Mouse (Mus musculus) midbrain, embryonic 10.5 days (tissue): ENCODE results near the gene Moap1. TPM values are rescaled to one million over a fixed set of nuclear protein-coding genes. Genes with fewer than 3 reads are reported as not detected.

Experiments
- DNase-seq: peaks from one replicate; pipeline ENCODE4 v3.0.0-alpha.2; 2017; ENCODE audit warnings: low spot score
- H3K27ac ChIP-seq: fragments of 300-500 bp; sonication (generic); replicated peaks from 2 replicates; pipeline ENCODE4 v1.5.1; 2016; ENCODE audit warnings: mild to moderate bottlenecking
- H3K27me3 ChIP-seq: fragments of 300-500 bp; sonication (generic); 2 replicates; pipeline ENCODE4 v1.6.1; 2016; ENCODE audit warnings: low read depth, mild to moderate bottlenecking; ENCODE audit not compliant: poor library complexity, severe bottlenecking
- H3K36me3 ChIP-seq: fragments of 300-500 bp; sonication (generic); 2 replicates; pipeline ENCODE4 v1.6.1; 2016; ENCODE audit warnings: mild to moderate bottlenecking, moderate library complexity
- H3K4me1 ChIP-seq: fragments of 300-500 bp; sonication (generic); 2 replicates; pipeline ENCODE4 v1.6.1; 2016
- H3K4me3 ChIP-seq: fragments of 300-500 bp; sonication (generic); 2 replicates; pipeline ENCODE4 v1.5.1; 2016; ENCODE audit warnings: mild to moderate bottlenecking, moderate library complexity
- H3K9me3 ChIP-seq: fragments of 300-500 bp; sonication (generic); replicated peaks from 2 replicates; pipeline ENCODE4 v1.6.1; 2016; ENCODE audit warnings: mild to moderate bottlenecking
- WGBS: fragments of 180-500 bp; shearing (Covaris S2); methylation state at CpG from one replicate; pipeline ENCODE4 v1.1.7; 2016; 5-methylcytosine and 5-hydroxymethylcytosine counted together
- polyA plus RNA-seq: library from polyadenylated mRNA; unstranded; fragments of >200 nt; fragmentation: Nextera tagmentation; extraction: Ambion mirVana; gene quantifications from 2 replicates; pipeline ENCODE4 v1.2.1, GENCODE M21; 2016

Moap1 gene
- polyA plus RNA-seq, 1 experiment from 2014 or later = 38.4 TPM

DNA sequence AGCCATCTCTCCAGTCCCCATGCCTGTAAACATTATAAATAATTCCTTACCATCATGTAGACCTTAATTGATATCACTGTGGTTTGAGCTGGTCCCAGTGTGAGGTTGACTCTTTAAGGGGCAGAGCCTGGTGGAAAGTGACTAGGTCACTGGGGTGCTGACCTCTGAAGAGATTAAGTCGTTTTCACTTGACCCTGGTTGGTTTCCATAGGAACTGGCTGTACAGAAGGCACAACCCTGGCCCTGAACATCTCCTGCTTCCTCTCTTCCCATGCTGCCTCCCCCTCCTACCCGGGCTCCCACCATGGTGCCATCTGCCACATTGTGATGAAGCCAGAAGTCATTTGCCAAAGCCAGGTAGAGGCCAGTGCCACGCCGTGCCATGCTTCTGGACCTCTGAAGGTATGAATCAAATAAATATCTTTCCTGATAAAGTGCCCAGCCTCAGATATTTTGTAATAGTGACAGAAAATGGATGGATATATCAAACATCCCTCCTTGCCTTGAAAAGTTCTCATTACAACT, 32.5 kb downstream of the Moap1 start:
- WGBS = 49% methylated on average over 4 of the region's 4 CpGs
- Histone ChIP-seq H3K4me3 (no peak overlapping the region), H3K9me3 (no peaks in the 10 kb centered on the region), H3K27ac (no peak overlapping the region), H3K36me3 (no peaks in the 10 kb centered on the region), H3K4me1 (peaks cover 26% of the 10 kb centered on the region), H3K27me3 (peaks cover 27% of the 10 kb centered on the region)
- DNase-seq = peak; percentile 44

DNA sequence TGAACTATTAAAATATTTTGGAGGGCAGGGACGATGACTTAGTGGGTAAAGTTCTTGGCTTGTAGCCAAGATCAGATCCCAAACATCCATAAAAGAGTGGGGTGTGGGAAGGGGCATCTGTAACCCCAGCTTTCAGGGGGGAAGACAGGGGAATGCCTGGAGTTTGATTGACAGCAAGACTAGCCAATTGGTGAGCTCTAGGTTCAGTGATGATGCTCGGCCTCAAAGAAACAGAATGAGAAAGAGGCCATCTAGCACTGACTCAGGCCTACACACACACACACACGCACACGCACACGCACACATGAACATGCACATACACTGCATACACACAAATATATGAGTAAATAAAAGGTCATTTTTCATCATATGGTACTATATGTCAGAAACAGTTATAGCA, 33.6 kb downstream of the Moap1 start:
- Histone ChIP-seq H3K27me3 (peaks cover 27% of the 10 kb centered on the region), H3K27ac (no peak overlapping the region), H3K4me3 (no peak overlapping the region), H3K36me3 (no peaks in the 10 kb centered on the region), H3K4me1 (peaks cover 35% of the 10 kb centered on the region), H3K9me3 (no peaks in the 10 kb centered on the region)
- DNase-seq = no peak
- 90% methylated on average over 5 of the region's 5 CpGs for WGBS

DNA sequence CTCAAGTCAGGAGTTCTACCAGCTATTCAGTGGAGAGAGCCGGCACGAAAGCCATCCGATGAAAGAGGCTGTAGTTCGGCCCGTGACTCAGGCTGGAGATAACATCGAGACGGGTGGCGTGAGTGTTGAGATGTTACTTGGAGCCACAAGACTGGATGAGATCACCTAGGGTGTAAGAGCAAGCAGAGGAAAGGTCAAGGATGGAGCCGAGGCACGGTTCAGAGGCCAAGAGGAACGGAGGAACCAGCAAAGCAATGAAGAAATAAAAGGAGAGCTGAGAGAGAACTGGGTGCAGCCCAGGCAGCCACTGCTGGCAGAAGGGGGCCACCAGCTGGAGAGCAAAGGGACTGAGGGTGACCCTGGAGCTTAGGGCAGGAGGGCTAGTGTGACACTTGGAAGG, 35.2 kb downstream of the Moap1 start:
- Histone ChIP-seq H3K27me3 (peaks cover 36% of the 10 kb centered on the region), H3K9me3 (no peaks in the 10 kb centered on the region), H3K4me1 (peaks cover 50% of the 10 kb centered on the region), H3K27ac (no peak overlapping the region), H3K36me3 (no peaks in the 10 kb centered on the region), H3K4me3 (no peak overlapping the region)
- 81% methylated on average over 11 of the region's 11 CpGs for WGBS
- DNase-seq = no peak

DNA sequence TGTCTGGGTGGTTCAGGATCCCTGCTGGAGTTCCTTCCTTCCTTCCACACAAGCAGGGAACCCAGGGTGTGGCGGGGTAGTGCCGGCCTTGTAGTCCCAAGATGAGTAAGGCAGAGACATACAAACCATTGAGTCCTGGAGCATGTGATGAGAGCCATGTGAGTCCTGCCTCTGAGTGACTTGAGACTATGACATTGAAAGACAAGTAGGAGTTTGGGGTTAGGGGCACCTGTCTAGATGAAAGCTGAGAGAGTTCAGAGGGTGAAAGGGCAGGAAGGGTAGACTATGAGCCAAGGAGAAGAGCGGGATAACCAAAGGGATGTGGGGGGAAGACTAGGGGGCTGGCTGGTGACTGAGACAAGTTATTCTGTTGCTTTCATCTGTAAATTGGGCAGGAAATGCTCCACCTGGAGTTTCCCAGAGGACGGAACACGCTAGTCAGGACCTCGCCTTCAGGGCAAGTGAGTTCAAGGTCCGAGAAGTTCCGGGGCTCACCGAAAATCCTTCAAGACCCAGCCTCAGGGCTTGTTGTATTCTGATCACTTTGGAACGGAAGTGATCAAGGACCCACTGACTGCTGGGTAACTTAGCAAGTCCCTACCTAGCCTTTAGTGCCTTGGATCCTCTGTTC, 36.5 kb downstream of the Moap1 start:
- Histone ChIP-seq H3K4me1 (peaks cover 62% of the 10 kb centered on the region), H3K4me3 (no peak overlapping the region), H3K27me3 (peaks cover 36% of the 10 kb centered on the region), H3K36me3 (no peaks in the 10 kb centered on the region), H3K9me3 (no peaks in the 10 kb centered on the region), H3K27ac (no peak overlapping the region)
- no peak for DNase-seq
- 90% methylated on average over 10 of the region's 10 CpGs for WGBS

DNA sequence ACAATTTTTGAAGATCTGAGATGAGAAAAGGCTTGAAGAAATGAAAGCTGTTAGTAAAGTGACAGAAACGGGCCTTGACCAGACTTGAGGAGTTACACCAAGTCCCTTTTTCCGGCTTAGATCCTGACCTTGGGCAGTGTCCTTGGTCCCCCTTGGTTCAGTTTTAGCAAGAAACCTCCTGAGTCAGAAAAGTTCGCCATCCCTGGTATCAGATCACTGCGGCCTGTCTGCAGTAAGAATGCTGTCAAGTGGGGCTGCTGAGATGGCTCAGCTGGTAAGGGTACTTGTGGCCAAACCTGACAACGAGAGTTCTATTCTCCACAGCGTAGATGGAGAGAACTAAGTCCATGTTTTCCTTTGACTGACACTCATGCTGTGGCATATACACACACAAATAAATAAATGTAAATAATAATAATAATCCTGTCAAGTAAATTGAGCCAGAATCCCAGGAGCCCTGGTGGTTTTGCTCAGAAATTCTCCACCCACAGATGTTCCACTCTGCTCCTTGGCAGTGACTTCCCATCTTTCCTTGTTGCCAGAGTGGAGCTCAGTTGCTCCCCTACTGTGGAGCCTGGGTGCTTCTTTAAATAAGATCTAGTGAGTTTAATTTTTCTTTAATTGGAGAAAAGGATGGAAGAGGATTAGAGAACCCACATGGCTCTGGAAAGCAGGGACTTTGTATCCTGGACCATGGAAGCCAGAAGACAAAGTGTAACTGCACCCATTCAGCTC, 37.4 kb downstream of the Moap1 start:
- Histone ChIP-seq H3K4me3 (peak overlapping the region; percentile 84), H3K36me3 (no peaks in the 10 kb centered on the region), H3K27me3 (peaks cover 36% of the 10 kb centered on the region), H3K9me3 (no peaks in the 10 kb centered on the region), H3K4me1 (peaks cover 64% of the 10 kb centered on the region), H3K27ac (peak overlapping the region; percentile 92; the same call in 1 of the 2 replicates)
- 83% methylated on average over 6 of the region's 6 CpGs for WGBS
- no peak for DNase-seq

DNA sequence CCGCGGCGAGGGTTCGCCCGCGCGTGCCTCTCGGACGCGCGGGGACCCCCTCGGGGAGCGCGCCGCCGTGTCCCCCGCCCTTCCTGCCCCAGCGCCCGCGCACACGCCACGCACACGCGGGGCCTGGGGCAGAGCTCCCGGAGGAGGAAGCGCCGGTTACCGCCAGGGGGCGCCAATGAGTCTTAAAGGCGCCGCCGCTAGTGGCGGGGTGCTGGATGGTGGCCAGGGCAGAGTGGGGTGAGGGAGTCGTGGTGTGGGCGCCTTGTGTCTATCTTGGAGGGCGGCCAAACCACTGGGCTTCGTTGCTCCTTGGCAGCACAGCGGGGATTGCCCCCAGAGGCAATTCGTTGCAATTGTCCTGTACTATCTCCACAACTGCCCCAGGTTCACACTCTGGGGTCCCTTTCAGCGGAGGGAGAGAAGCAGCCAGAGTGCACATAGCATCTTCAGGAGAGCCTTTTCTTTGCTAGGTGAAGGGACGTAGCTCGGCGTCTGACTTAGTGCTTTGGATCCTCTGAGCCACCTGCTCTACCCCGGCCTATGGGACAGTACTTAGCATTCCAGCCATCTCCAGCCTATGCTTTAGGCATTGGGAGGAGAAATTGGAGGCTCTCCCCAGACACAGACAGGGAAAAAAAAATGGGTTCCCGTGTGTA, 38.1 kb downstream of the Moap1 start:
- peaks cover 36% of the 10 kb centered on the region for H3K27me3 ChIP-seq

DNA sequence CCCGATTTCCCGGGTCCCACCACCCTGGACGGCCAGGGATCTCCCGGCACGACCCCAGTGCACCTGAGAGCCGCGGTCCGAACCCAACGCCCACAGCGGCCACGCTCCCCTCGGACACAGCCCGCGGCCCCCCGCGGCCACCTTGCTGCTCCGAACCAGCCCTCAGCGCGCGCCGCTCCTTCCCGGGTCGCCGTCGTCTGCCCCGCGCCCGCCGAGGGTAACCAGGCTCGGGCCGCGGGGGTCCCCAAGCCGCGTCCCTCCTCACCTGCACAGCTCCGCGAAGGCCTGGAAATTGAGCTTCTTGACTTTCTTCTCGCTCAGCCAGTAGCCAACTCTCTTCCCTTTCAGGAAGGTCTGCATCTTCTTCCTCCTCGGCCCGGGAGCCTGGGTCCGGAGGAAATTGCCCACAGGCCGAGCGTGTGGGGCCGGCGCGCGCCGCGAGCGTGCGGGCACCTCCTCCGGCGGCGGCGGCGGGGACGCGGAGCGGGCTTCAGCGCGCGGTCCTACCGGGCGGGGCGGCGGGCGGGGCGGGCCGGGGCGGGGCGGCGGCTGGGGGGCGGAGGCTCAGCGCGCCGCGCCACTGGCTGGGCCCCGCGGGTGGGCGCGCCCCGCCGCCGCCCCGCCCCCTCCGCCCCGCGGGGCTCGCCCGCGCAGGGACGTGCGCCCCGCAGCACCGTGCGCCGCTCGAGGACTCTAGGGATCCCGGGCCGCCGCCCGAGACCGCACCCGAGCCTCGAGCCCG, 38.8 kb downstream of the Moap1 start, which contains the start of gene Itpk1:
Gene Itpk1 (minus strand): TSS at position 474 of the 742 bp plus-strand sequence.
- peak; percentile 67 for DNase-seq
- Histone ChIP-seq H3K4me3 (peak within 1 kb of the TSS; percentile 84), H3K27me3 (peaks cover 36% of the 10 kb centered on the region), H3K36me3 (no peaks in the 10 kb centered on the region), H3K4me1 (peaks cover 66% of the 10 kb centered on the region), H3K27ac (peak within 1 kb of the TSS; percentile 92), H3K9me3 (no peaks in the 10 kb centered on the region)
- under 1% methylated on average over 101 of the region's 105 CpGs for WGBS

More for the DNA sequence above, 38.1 kb downstream of the Moap1 start:
- no peaks in the 10 kb centered on the region for H3K36me3 ChIP-seq
- H3K9me3 ChIP-seq = no peaks in the 10 kb centered on the region
- peaks cover 61% of the 10 kb centered on the region for H3K4me1 ChIP-seq
- peak; percentile 83 for DNase-seq
- WGBS = 2% methylated on average over 45 of the region's 45 CpGs
- H3K27ac ChIP-seq = peak overlapping the region; percentile 92
- H3K4me3 ChIP-seq = peak overlapping the region; percentile 84

DNA sequence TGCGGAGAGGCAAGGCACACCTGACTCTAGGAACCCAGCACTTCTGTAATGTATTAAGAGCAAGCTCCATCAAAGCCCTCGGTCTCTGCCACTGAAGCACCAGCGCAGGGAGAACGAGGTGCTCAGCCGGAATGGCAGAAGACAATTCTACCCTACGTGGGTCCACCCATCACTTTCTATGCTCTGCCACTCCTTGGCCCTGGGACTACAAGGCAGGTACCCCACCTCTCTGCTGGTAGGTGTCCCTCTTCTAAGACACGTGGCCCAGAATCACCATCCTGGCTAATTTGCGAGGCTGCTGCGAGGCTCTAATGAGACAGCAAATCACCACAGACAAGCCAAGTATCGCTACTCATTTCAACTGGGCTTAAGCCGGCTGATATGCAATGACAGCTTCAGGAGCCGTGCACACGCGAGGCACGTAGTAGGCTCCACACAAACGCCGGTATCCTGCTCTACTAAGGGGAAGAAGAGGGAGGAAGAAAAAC, 39.5 kb downstream of the Moap1 start:
- no peaks in the 10 kb centered on the region for H3K36me3 ChIP-seq
- no peaks in the 10 kb centered on the region for H3K9me3 ChIP-seq
- peak overlapping the region; percentile 84 for H3K4me3 ChIP-seq
- peaks cover 72% of the 10 kb centered on the region for H3K4me1 ChIP-seq
- peaks cover 36% of the 10 kb centered on the region for H3K27me3 ChIP-seq
- WGBS = 8% methylated on average over 17 of the region's 17 CpGs
- peak overlapping the region; percentile 82 for H3K27ac ChIP-seq
- DNase-seq = peak; percentile 36

DNA sequence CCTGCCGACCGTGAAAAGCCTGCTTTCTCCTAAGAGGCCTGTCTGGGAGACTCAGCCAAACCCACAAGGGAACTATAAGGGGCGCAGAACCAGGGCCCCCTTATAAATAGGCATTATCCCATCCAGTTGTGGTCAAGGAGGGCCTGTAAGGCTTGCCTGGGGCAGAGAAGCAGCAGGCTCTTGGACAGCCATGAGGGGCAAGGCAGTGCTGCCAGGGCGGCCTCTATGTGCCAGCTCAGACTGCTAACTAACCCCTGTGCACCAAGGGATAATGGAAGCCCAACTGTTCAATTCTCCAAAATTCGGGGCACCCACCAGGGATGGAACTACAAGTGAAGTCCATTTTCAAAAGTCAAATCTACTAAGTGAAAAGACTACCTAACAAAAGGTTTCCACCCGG, 40.0 kb downstream of the Moap1 start:
- peak overlapping the region; percentile 76; the same call in 1 of the 2 replicates for H3K27ac ChIP-seq
- 36% methylated on average over 6 of the region's 6 CpGs for WGBS
- no peaks in the 10 kb centered on the region for H3K36me3 ChIP-seq
- H3K4me1 ChIP-seq = peaks cover 78% of the 10 kb centered on the region
- H3K9me3 ChIP-seq = no peaks in the 10 kb centered on the region
- H3K27me3 ChIP-seq = peaks cover 34% of the 10 kb centered on the region
- peak overlapping the region; percentile 84 for H3K4me3 ChIP-seq
- no peak for DNase-seq

DNA sequence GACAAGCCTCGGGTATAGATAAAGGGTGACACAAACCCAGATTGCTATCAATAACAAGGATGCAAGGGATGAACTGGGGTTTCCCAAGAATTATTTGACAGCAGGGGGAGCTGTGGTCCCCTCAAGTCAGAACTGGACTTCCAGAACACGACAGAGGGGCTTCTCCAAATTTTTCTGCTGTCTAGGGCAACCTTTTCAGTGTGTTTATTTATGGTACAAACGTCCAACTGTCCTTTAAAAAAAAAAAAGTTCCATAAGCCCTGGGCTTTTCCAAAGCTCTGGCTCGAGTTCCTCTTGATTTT, 40.4 kb downstream of the Moap1 start:
- Histone ChIP-seq H3K27me3 (peaks cover 30% of the 10 kb centered on the region), H3K36me3 (no peaks in the 10 kb centered on the region), H3K4me1 (peaks cover 78% of the 10 kb centered on the region), H3K4me3 (peak overlapping the region; percentile 84), H3K9me3 (no peaks in the 10 kb centered on the region), H3K27ac (peak overlapping the region; percentile 76)
- 6% methylated on average over 4 of the region's 4 CpGs for WGBS
- DNase-seq = peak; percentile 29

DNA sequence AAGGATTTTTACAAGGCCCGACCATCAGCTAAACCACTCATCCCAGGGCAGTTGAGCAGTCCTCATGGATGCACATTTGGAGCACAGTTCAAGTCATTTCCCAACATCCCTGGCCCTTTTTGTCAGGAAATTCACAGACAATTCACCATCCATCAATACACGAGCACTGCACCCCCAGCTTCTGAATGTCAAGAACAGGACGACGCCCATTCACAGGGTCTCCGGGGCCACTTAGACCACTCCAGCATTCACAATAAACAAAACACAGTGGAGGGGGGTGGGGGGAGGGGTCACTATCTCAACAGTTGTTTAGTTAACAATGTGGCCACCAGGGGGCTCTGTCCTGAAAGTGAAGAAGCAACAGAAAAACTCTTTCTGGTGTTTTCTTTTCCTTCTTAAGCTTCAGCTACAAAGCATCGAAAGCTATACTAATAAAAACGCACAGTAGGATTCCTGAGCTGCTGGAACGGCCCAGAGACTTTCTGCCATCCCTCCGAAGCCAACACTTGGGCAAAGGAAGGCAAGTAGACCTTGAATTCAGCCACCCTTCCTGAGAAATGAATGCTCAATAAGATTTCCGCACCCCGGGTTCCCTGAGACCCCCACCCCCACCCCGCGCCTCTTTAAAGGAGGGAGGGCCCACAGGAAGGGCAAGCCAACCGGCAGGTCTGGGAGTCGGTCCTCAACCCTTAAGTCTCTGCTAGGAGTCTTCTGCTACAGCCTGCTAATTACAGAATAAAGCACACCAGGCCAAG, 40.9 kb downstream of the Moap1 start:
- H3K4me3 ChIP-seq = peak overlapping the region; percentile 84
- peaks cover 81% of the 10 kb centered on the region for H3K4me1 ChIP-seq
- 5% methylated on average over 15 of the region's 15 CpGs for WGBS
- H3K9me3 ChIP-seq = no peaks in the 10 kb centered on the region
- H3K27me3 ChIP-seq = peaks cover 25% of the 10 kb centered on the region
- H3K36me3 ChIP-seq = no peaks in the 10 kb centered on the region
- H3K27ac ChIP-seq = peak overlapping the region; percentile 76
- peak; percentile 78 for DNase-seq
